Mouse (Mus musculus) lung, adult 2 months (tissue): ENCODE measurements around the gene Vsig10l.

Experiments
- CTCF ChIP-seq: fragments of 200-500 bp; IDR thresholded peaks from 2 replicates; pipeline ENCODE4 v1.5.1; 2011; ENCODE audit warnings: mild to moderate bottlenecking, low read length, control low read depth; ENCODE audit not compliant: insufficient read depth
- POLR2A ChIP-seq: fragments of 200-500 bp; IDR thresholded peaks from 2 replicates; pipeline ENCODE4 v1.6.1; 2011; ENCODE audit warnings: low read depth, mild to moderate bottlenecking, control low read depth, low read length, borderline replicate concordance; ENCODE audit errors: extremely low read depth

DNA sequence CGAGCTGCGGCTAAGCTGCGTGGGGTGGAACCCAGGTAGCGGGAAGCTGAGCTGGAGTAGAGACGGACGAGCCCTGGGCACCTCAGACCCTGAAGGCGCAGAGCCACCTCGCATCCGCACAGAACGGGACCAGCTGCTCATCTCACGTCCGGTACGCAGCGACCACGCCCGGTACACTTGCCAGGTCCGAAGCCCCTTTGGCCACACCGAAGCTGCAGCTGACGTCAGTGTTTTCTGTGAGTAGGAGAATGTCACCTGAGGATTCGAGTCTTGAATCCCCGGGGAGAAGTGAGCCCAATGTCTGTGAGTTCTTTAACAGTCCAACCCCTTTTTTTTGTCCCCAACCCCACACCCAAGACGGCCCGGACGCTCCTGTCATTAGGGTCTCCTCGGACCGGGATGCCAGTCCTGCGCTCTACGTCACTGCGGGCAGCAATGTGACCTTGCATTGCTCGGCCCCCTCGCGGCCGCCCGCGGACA is 2.0 kb downstream of the Vsig10l start:
- TF ChIP-seq CTCF: 0 out of 2 replicates have a peak, but pooled peaks have one; percentile 5
- TF ChIP-seq POLR2A: no peak
